Mouse (Mus musculus): Measurements from ENCODE around the gene Ncapd3. TPM values are rescaled to one million over a fixed set of nuclear protein-coding genes. Genes with fewer than 3 reads are reported as not detected.

Ncapd3 gene
- polyA plus RNA-seq, 1 experiment from 2014 or later = 24.6 TPM

DNA sequence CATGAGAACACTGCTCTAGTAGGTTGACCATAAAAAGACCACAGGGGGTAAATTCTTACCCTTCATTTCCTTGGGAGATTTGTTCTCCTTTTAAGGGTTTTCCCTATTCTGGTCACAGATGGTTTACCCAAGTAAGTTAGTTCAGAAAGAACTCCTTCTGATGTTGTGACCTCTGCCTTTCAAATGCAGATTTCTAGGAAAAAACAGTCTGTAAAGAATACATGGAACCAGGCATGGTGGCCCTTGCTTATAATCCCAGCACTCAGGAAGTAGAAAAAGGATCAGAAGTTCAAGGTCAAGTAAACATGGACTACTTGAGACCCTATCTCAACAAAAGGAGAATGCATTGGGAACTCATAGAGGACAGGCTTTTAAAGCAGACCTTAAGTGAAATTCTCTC lies 45.8 kb downstream of the Ncapd3 start:
- Histone ChIP-seq H3K36me3 (ENCODE audit: control insufficient read depth, insufficient read depth, low read length) (peaks cover 70% of the 10 kb centered on the region), H3K9ac (replicated peaks; ENCODE audit: low read length) (no peak overlapping the region)

DNA sequence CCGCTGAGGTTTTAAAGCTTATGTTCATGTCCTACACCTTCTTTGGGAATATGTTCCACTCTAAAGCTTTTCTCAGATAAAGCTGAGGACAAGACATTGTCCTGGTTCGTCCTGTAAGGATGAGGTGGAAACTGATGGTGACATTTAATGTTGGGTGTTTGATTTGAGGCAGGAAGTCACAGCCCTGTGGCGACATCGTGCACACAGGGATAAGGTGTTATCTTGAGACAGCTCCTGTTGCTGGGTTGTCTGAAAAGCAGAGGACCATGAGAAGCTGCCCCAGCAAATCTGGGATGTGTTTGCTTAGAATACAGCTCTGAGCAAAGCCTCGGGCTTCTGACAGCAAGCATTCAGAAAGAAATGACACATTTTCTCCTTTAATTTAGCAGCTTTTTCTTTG lies 56.3 kb downstream of the Ncapd3 start:
- Histone ChIP-seq H3K27ac (replicated peaks; ENCODE audit: low read depth, low read length) (no peak overlapping the region), H3K9ac (replicated peaks; ENCODE audit: low read length) (no peak overlapping the region), H3K9me3 (ENCODE audit: control insufficient read depth, low read length) (no peaks in the 10 kb centered on the region), H3K4me3 (replicated peaks; ENCODE audit: low read depth, low read length) (no peak overlapping the region), H3K36me3 (ENCODE audit: control insufficient read depth, insufficient read depth, low read length) (peaks cover 93% of the 10 kb centered on the region), H3K27me3 (ENCODE audit: control insufficient read depth, insufficient read depth, low read length) (no peaks in the 10 kb centered on the region), H3K4me2 (ENCODE audit: low read length) (no peak overlapping the region), H3K4me1 (ENCODE audit: control insufficient read depth, insufficient read depth, low read length) (no peaks in the 10 kb centered on the region)
- no peak for DNase-seq
- no peak for ATAC-seq (ENCODE audit: low FRiP score, low TSS enrichment)
- WGBS = 92% methylated on average over 5 of the region's 5 CpGs

More for the DNA sequence above, 45.8 kb downstream of the Ncapd3 start:
- H3K27ac ChIP-seq (replicated peaks; ENCODE audit: low read depth, low read length) = no peak overlapping the region
- ATAC-seq (ENCODE audit: low FRiP score, low TSS enrichment) (no peak), DNase-seq (no peak)
- no peaks in the 10 kb centered on the region for H3K4me1 ChIP-seq (ENCODE audit: control insufficient read depth, insufficient read depth, low read length)
- H3K4me2 ChIP-seq (ENCODE audit: low read length) = no peak overlapping the region
- H3K27me3 ChIP-seq (ENCODE audit: control insufficient read depth, insufficient read depth, low read length) = no peaks in the 10 kb centered on the region
- no peak overlapping the region for H3K4me3 ChIP-seq (replicated peaks; ENCODE audit: low read depth, low read length)
- H3K9me3 ChIP-seq (ENCODE audit: control insufficient read depth, low read length) = no peaks in the 10 kb centered on the region

DNA sequence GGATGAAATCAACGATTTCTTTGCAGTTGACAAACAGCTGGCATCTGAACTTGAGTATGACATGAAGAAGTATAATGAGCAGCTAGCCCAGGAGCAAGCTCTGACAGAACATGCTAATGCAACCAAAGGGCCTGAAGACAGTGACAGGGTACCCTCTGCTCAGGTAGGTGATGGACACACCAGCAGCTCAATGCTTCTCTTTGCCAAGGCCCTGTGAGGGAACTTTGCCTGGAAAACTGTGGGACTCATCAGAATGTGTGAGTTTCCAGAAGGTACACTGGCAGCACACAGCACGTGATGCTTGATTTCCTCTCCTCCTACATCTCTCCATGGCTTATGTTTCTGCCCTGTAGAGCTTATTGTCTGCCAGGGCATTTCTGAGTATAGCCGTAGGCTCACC lies 57.4 kb downstream of the Ncapd3 start:
- DNase-seq (no peak), ATAC-seq (ENCODE audit: low FRiP score, low TSS enrichment) (no peak)
- Histone ChIP-seq H3K4me1 (ENCODE audit: control insufficient read depth, insufficient read depth, low read length) (no peaks in the 10 kb centered on the region), H3K9ac (replicated peaks; ENCODE audit: low read length) (no peak overlapping the region), H3K4me2 (ENCODE audit: low read length) (no peak overlapping the region), H3K27ac (replicated peaks; ENCODE audit: low read depth, low read length) (no peak overlapping the region), H3K27me3 (ENCODE audit: control insufficient read depth, insufficient read depth, low read length) (no peaks in the 10 kb centered on the region), H3K4me3 (replicated peaks; ENCODE audit: low read depth, low read length) (no peak overlapping the region), H3K36me3 (ENCODE audit: control insufficient read depth, insufficient read depth, low read length) (peaks cover 93% of the 10 kb centered on the region), H3K9me3 (ENCODE audit: control insufficient read depth, low read length) (no peaks in the 10 kb centered on the region)
- 95% methylated on average over 3 of the region's 3 CpGs for WGBS

DNA sequence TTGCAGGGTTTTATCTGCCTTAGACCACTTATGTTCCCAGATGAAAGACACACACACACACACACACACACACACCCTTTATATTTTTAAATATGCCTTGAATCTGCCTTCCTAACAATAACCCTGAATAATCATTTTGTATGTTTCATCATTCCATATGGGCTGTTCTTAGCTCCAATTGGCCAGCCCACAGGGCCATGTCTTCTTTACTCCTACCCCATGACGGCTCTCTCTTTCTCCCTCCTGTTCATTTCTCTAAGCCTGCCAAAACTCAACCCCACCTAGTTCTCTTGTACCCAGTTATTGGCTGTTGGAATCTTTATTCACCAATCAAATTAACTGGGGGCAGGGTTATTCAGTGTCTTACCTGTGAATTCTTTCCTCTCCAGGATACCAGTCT lies 60.2 kb downstream of the Ncapd3 start:
- DNase-seq = no peak
- Histone ChIP-seq H3K27me3 (ENCODE audit: control insufficient read depth, insufficient read depth, low read length) (no peaks in the 10 kb centered on the region), H3K9ac (replicated peaks; ENCODE audit: low read length) (no peak overlapping the region), H3K4me1 (ENCODE audit: control insufficient read depth, insufficient read depth, low read length) (no peaks in the 10 kb centered on the region), H3K4me3 (replicated peaks; ENCODE audit: low read depth, low read length) (no peak overlapping the region), H3K27ac (replicated peaks; ENCODE audit: low read depth, low read length) (no peak overlapping the region), H3K36me3 (ENCODE audit: control insufficient read depth, insufficient read depth, low read length) (peaks cover 89% of the 10 kb centered on the region), H3K9me3 (ENCODE audit: control insufficient read depth, low read length) (no peaks in the 10 kb centered on the region), H3K4me2 (ENCODE audit: low read length) (no peak overlapping the region)
- WGBS = 94% methylated on average over 1 of the region's 1 CpGs
- ATAC-seq (ENCODE audit: low FRiP score, low TSS enrichment) = no peak

DNA sequence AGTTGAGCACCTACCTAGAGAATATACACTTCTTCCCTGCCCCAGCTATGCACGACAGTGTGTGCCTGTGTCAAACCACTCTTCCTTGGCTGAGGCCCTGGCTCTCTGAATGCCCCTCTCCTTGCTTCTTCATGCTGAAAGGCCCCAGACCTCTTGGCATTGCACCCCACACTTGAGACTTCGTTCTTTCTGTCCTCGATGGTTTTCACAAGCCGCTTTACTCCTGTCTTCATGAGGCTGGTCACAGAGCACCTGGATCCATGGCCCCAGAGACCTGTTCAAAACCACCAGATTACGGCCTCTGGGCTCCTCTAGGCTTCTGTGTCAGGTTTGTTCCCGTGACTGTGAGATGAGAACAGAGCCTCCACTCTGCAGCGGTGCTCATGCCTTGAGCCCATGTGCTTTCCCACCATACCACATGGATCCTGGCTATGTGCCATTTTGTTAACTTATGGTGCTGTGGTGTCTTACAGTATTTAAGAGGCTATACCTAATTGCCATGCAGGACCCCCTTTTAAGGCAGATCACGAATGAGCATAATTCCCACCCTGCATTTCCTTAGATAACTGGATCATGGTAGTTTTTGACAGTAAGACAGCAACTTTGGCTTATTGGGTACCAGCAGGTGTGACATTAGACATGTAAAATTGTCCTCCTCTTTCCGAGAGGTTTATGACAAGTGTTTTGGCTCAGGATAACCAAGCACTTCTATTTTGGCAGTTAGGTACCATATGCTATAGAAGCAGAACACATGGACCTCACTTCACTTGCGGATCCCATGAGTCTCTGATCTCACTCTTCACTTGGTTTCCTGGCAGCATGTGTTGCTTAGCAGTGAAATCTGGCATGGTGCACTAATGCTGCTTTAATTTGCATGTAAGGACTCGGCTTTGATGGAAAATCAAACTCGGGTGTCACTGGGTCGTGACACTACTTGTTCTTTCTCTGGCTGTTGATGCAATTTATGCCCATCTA lies 61.1 kb downstream of the Ncapd3 start:
- DNase-seq (no peak), ATAC-seq (ENCODE audit: low FRiP score, low TSS enrichment) (peak; percentile 37; the same call in 1 of the 2 replicates)
- Histone ChIP-seq H3K9me3 (ENCODE audit: control insufficient read depth, low read length) (no peaks in the 10 kb centered on the region), H3K4me1 (ENCODE audit: control insufficient read depth, insufficient read depth, low read length) (no peaks in the 10 kb centered on the region), H3K4me3 (replicated peaks; ENCODE audit: low read depth, low read length) (no peak overlapping the region), H3K9ac (replicated peaks; ENCODE audit: low read length) (no peak overlapping the region), H3K36me3 (ENCODE audit: control insufficient read depth, insufficient read depth, low read length) (peaks cover 89% of the 10 kb centered on the region), H3K27me3 (ENCODE audit: control insufficient read depth, insufficient read depth, low read length) (no peaks in the 10 kb centered on the region), H3K4me2 (ENCODE audit: low read length) (no peak overlapping the region), H3K27ac (replicated peaks; ENCODE audit: low read depth, low read length) (no peak overlapping the region)
- 86% methylated on average over 13 of the region's 13 CpGs for WGBS

DNA sequence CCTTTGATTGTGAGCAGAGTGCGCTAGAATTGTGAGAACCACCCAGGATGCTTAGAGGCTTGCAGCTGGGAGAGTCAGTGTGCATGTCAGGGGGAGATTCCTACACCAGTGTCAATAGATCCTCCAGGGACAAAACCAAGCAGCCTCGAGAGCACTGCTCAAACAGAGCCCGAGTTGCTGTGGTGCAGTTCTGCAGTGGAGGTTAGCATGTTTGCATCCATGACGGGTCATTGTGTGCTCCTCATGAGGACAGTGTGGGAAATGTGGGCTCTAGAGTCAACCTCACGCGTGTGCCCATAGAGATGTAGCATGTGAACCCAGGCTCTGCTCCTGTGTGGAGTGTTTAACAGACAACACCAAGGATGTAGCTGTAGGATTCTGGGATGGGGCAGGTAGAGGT lies 62.9 kb downstream of the Ncapd3 start:
- Histone ChIP-seq H3K9me3 (ENCODE audit: control insufficient read depth, low read length) (no peaks in the 10 kb centered on the region), H3K27me3 (ENCODE audit: control insufficient read depth, insufficient read depth, low read length) (no peaks in the 10 kb centered on the region), H3K27ac (replicated peaks; ENCODE audit: low read depth, low read length) (no peak overlapping the region), H3K4me1 (ENCODE audit: control insufficient read depth, insufficient read depth, low read length) (no peaks in the 10 kb centered on the region), H3K36me3 (ENCODE audit: control insufficient read depth, insufficient read depth, low read length) (peaks cover 87% of the 10 kb centered on the region), H3K4me2 (ENCODE audit: low read length) (no peak overlapping the region), H3K4me3 (replicated peaks; ENCODE audit: low read depth, low read length) (no peak overlapping the region), H3K9ac (replicated peaks; ENCODE audit: low read length) (no peak overlapping the region)
- ATAC-seq (ENCODE audit: low FRiP score, low TSS enrichment) (no peak), DNase-seq (no peak)
- 92% methylated on average over 6 of the region's 6 CpGs for WGBS

DNA sequence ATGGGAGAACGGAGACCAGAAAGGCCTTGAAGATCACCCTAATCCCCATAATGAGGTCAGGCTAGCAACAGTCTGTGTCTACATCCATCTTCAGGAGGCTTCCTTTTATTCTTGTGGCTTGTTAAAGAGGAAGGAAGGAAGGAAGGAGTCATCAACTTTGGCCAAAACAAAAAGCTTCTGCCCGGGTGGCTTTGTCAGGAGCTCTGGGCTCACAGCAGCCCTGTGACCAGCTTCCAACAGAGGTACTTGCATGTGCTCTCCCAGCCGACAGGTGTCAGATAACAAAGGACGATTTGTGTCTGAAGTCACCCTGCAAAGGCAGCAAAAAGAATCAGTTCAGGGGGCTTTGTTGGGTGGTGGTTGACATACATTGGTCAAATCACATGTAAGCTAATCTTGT lies 68.1 kb downstream of the Ncapd3 start:
- Histone ChIP-seq H3K9me3 (ENCODE audit: control insufficient read depth, low read length) (no peaks in the 10 kb centered on the region), H3K4me3 (replicated peaks; ENCODE audit: low read depth, low read length) (no peak overlapping the region), H3K27ac (replicated peaks; ENCODE audit: low read depth, low read length) (no peak overlapping the region; the same call in 1 of the 2 replicates), H3K27me3 (ENCODE audit: control insufficient read depth, insufficient read depth, low read length) (no peaks in the 10 kb centered on the region), H3K36me3 (ENCODE audit: control insufficient read depth, insufficient read depth, low read length) (peaks cover 90% of the 10 kb centered on the region), H3K4me1 (ENCODE audit: control insufficient read depth, insufficient read depth, low read length) (no peaks in the 10 kb centered on the region), H3K4me2 (ENCODE audit: low read length) (no peak overlapping the region), H3K9ac (replicated peaks; ENCODE audit: low read length) (no peak overlapping the region)
- WGBS = 48% methylated on average over 4 of the region's 4 CpGs
- no peak for ATAC-seq (ENCODE audit: low FRiP score, low TSS enrichment)
- DNase-seq = no peak

DNA sequence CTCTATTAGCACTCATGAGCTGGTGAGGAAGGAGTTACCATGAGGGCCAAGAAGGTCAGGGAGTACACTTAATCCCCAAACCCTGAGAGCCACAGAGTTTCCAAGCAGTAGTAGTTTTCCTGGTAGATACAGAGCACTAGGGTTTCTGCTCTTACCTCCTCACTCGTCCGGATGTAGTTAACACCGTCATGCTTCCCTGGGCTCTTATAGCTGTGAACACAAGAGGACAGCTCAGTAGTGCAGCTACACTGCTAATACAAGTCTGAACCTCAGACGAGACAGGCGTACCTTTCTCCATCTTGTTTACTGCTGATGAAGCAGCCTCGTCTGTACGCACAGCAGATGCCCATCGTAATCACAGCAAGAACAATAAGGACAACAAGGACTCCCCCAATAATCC lies 68.6 kb downstream of the Ncapd3 start:
- no peak overlapping the region for H3K9ac ChIP-seq (replicated peaks; ENCODE audit: low read length)
- 83% methylated on average over 8 of the region's 8 CpGs for WGBS
- H3K27ac ChIP-seq (replicated peaks; ENCODE audit: low read depth, low read length) = no peak overlapping the region; the same call in 1 of the 2 replicates
- ATAC-seq (ENCODE audit: low FRiP score, low TSS enrichment) (no peak), DNase-seq (no peak)
- no peaks in the 10 kb centered on the region for H3K27me3 ChIP-seq (ENCODE audit: control insufficient read depth, insufficient read depth, low read length)
- H3K4me3 ChIP-seq (replicated peaks; ENCODE audit: low read depth, low read length) = no peak overlapping the region
- H3K36me3 ChIP-seq (ENCODE audit: control insufficient read depth, insufficient read depth, low read length) = peaks cover 90% of the 10 kb centered on the region
- H3K9me3 ChIP-seq (ENCODE audit: control insufficient read depth, low read length) = no peaks in the 10 kb centered on the region
- no peak overlapping the region for H3K4me2 ChIP-seq (ENCODE audit: low read length)
- H3K4me1 ChIP-seq (ENCODE audit: control insufficient read depth, insufficient read depth, low read length) = no peaks in the 10 kb centered on the region

DNA sequence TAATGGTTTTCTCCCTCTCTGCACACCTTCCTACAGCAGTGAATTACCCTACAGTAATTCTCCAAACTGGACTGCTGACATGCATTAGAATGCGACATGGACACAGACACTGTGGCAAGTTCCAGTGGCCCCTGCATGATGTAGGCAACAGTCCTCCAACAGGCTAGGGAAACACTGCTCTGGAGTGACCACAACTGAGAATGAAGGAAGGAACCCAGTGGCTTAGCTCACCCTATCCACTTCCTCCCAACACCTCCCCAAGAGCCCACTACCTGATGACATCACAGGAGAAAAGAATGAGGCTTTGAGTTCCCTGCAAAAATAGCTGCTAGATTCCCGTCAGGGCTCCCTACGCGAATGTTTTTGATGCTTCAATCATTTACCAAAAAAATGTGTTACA lies 69.5 kb downstream of the Ncapd3 start:
- DNase-seq (no peak), ATAC-seq (ENCODE audit: low FRiP score, low TSS enrichment) (no peak)
- H3K4me1 ChIP-seq (ENCODE audit: control insufficient read depth, insufficient read depth, low read length) = no peaks in the 10 kb centered on the region
- no peak overlapping the region for H3K4me2 ChIP-seq (ENCODE audit: low read length)
- no peaks in the 10 kb centered on the region for H3K9me3 ChIP-seq (ENCODE audit: control insufficient read depth, low read length)
- no peak overlapping the region for H3K4me3 ChIP-seq (replicated peaks; ENCODE audit: low read depth, low read length)
- 91% methylated on average over 4 of the region's 4 CpGs for WGBS
- no peak overlapping the region for H3K27ac ChIP-seq (replicated peaks; ENCODE audit: low read depth, low read length)
- no peaks in the 10 kb centered on the region for H3K27me3 ChIP-seq (ENCODE audit: control insufficient read depth, insufficient read depth, low read length)
- H3K36me3 ChIP-seq (ENCODE audit: control insufficient read depth, insufficient read depth, low read length) = peaks cover 91% of the 10 kb centered on the region
- no peak overlapping the region for H3K9ac ChIP-seq (replicated peaks; ENCODE audit: low read length)
